Mouse (Mus musculus) embryonic facial prominence, embryonic 14.5 days (tissue): Measurements from ENCODE around the gene Abhd2. TPM values are rescaled to one million over a fixed set of nuclear protein-coding genes. Genes with fewer than 3 reads are reported as not detected.
A peak's percentile ranks its signal among the peaks of the same experiment; 100 is the strongest.

Experiments
- ATAC-seq: fragments of 200-750 bp; cut with Nextera tagmentation; 2 replicates; pipeline ENCODE4 v1.8.0; 2017; ENCODE audit warnings: low read depth, moderate number of reproducible peaks, moderate TSS enrichment
- DNase-seq: peaks from one replicate; pipeline ENCODE4 v3.0.0-alpha.2; 2015; ENCODE audit warnings: low spot score
- H3K27ac ChIP-seq: fragments of 300-500 bp; sonication (generic); replicated peaks from 2 replicates; pipeline ENCODE4 v1.5.1; 2014; ENCODE audit warnings: low read depth, mild to moderate bottlenecking, low read length, moderate library complexity
- H3K27me3 ChIP-seq: fragments of 300-500 bp; sonication (generic); replicated peaks from 2 replicates; pipeline ENCODE4 v1.6.1; 2014; ENCODE audit warnings: low read length; ENCODE audit not compliant: control insufficient read depth, insufficient read depth
- H3K36me3 ChIP-seq: fragments of 300-500 bp; sonication (generic); 2 replicates; pipeline ENCODE4 v1.6.1; 2014; ENCODE audit warnings: low read length, mixed read lengths; ENCODE audit not compliant: control insufficient read depth, insufficient read depth
- H3K4me1 ChIP-seq: fragments of 300-500 bp; sonication (generic); 2 replicates; pipeline ENCODE4 v1.6.1; 2014; ENCODE audit warnings: antibody characterized with exemption, low read length; ENCODE audit not compliant: control insufficient read depth, insufficient read depth
- H3K4me2 ChIP-seq: fragments of 300-500 bp; sonication (generic); 2 replicates; pipeline ENCODE4 v1.6.1; 2014; ENCODE audit warnings: low read depth, mild to moderate bottlenecking, low read length, moderate library complexity, mixed read lengths
- H3K4me3 ChIP-seq: fragments of 300-500 bp; sonication (generic); 2 replicates; pipeline ENCODE4 v1.5.1; 2014; ENCODE audit warnings: low read depth, mild to moderate bottlenecking, low read length
- H3K9ac ChIP-seq: fragments of 300-500 bp; sonication (generic); 2 replicates; pipeline ENCODE4 v1.6.1; 2014; ENCODE audit warnings: low read depth, mild to moderate bottlenecking, low read length, moderate library complexity, mixed read lengths
- H3K9me3 ChIP-seq: fragments of 300-500 bp; sonication (generic); 2 replicates; pipeline ENCODE4 v1.6.1; 2016; ENCODE audit warnings: low read length; ENCODE audit not compliant: control insufficient read depth
- WGBS: fragments of 180-500 bp; shearing (Covaris S2); extraction: QIAGEN DNeasy Blood & Tissue Kit; methylation state at CpG from one replicate; pipeline ENCODE4 v1.1.7; 2014; 5-methylcytosine and 5-hydroxymethylcytosine counted together
- polyA plus RNA-seq: library from polyadenylated mRNA; unstranded; fragments of >200 nt; fragmentation: Nextera tagmentation; extraction: Ambion mirVana; gene quantifications from 2 replicates; pipeline ENCODE4 v1.2.1, GENCODE M21; 2014

The Abhd2 gene
- polyA plus RNA-seq, 1 experiment from 2014 or later = 14.5 TPM

DNA sequence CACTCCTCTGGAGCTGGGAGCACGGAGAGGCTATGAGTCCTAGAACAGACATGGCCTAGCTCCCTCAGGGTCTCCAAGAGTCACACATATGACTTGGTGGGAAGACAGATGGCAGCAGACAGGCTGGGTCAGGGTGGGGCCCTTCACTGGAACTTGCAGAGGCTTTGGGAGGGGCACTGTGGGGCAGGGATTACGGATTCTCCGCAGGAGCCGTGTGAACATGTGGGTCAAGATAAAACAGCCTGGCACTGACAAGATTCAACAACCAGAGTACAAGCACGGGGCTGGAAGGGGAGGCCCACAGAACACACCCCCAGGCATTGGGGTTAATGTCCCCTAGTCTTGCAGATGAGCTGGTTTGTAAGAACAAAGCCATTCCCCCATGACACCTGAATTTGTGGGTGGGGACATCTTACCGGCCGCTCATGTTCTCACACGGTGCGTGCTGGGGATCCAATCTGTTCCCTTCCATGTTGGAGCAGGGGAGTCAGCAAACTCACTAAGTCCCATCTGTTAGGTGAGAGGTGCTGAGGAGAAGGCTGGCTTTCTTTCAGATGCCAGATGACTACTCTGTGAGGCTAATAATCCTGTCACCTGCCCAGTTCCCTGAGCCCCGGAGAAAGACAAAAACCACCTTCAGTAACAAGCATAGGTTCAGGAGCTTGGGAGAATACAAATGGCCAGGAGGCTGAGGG lies 30.9 kb upstream of the Abhd2 start:
- H3K4me2 ChIP-seq = no peak overlapping the region
- no peak overlapping the region for H3K9ac ChIP-seq
- H3K4me3 ChIP-seq = no peak overlapping the region
- H3K9me3 ChIP-seq = no peaks in the 10 kb centered on the region
- DNase-seq (no peak), ATAC-seq (no peak)
- H3K27me3 ChIP-seq = no peaks in the 10 kb centered on the region
- H3K36me3 ChIP-seq = no peaks in the 10 kb centered on the region
- 68% methylated on average over 10 of the region's 10 CpGs for WGBS
- H3K4me1 ChIP-seq = no peaks in the 10 kb centered on the region
- H3K27ac ChIP-seq = no peak overlapping the region

DNA sequence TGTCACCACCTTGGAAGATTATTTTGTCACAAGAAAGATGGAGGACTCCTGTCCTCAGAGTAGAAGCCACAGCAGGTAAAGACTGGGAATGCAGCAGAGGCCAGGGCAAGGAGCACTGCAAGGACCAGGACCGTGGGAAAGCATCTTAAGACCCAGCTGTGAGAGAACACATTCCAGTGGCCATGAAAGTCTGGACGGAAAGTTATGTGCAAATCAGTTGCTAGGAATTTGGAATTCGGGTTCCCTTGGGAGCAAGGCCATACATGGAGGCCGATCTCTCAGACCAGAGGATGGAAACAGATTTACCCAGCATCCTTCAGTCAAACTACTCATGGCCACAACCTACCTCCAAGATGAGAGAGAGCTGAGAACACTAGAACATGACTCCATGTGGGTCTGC lies 29.8 kb upstream of the Abhd2 start:
- H3K9me3 ChIP-seq = no peaks in the 10 kb centered on the region
- no peaks in the 10 kb centered on the region for H3K4me1 ChIP-seq
- DNase-seq (peak; percentile 39), ATAC-seq (no peak)
- H3K27ac ChIP-seq = no peak overlapping the region
- H3K36me3 ChIP-seq = no peaks in the 10 kb centered on the region
- H3K4me2 ChIP-seq = no peak overlapping the region
- H3K4me3 ChIP-seq = no peak overlapping the region
- H3K27me3 ChIP-seq = no peaks in the 10 kb centered on the region
- no peak overlapping the region for H3K9ac ChIP-seq
- WGBS = 54% methylated on average over 4 of the region's 4 CpGs

DNA sequence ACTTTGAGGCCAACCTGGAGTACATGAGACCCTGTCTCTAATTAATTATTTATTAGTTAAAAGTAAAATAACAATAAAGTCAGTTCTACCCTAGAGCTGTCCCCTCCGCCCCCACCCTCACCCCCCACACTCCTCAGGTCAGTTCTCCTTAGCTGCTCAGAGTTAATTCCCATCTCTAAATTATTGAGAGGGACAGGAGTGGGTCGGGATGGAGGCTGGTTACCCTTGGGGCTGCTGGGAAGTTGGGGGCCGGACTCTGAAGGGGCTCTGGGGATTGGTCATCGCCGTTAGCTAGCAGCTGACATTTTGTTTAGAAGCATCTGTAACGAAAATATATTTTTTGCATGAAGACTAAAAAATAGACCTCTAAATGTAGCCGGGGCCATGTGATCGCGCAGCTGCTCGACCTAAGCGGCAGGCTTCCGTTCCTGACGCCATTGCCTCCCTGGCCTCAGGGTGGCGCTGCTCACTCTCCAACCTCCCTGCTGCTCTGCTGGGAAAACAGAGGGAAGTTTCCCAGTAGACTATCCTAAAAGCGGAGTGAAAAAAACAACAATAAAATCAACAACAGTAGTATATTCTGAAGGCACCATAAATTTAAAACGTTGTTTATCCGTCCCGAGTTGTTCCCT lies 26.8 kb upstream of the Abhd2 start:
- ATAC-seq = peak; percentile 71
- peak overlapping the region; percentile 16; the same call in 1 of the 2 replicates for H3K4me3 ChIP-seq
- peak overlapping the region; percentile 49 for H3K4me2 ChIP-seq
- H3K36me3 ChIP-seq = no peaks in the 10 kb centered on the region
- peak; percentile 66 for DNase-seq
- WGBS = 12% methylated on average over 18 of the region's 18 CpGs
- 0 out of 2 replicates have a peak overlapping the region, but pooled peaks have one; percentile 41 for H3K9ac ChIP-seq
- H3K27me3 ChIP-seq = no peaks in the 10 kb centered on the region
- no peaks in the 10 kb centered on the region for H3K9me3 ChIP-seq
- H3K4me1 ChIP-seq = no peaks in the 10 kb centered on the region
- H3K27ac ChIP-seq = no peak overlapping the region

DNA sequence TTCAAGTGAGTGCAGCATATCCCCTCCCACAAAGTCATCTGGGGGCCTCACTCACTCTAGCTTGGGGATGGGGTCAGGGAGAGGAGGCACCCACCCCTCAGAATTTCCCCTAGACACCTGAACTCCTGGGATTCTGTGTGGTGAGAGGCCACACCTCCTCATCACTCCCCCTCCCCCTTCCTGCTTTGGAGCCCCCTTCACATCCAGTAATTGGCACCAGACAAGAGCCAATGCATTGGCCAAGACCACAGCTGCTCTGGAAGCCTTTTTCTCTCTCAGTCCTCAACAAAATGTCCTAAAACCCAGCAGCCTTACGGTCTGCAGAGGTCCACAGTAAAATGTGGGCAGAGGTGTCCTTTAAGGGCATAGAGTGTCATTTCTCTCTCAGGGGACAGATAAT lies 25.6 kb upstream of the Abhd2 start:
- DNase-seq (no peak), ATAC-seq (no peak)
- Histone ChIP-seq H3K4me1 (no peaks in the 10 kb centered on the region), H3K27me3 (no peaks in the 10 kb centered on the region), H3K4me2 (no peak overlapping the region), H3K9me3 (no peaks in the 10 kb centered on the region), H3K9ac (no peak overlapping the region), H3K4me3 (no peak overlapping the region), H3K36me3 (no peaks in the 10 kb centered on the region), H3K27ac (no peak overlapping the region)
- 56% methylated on average over 1 of the region's 1 CpGs for WGBS

DNA sequence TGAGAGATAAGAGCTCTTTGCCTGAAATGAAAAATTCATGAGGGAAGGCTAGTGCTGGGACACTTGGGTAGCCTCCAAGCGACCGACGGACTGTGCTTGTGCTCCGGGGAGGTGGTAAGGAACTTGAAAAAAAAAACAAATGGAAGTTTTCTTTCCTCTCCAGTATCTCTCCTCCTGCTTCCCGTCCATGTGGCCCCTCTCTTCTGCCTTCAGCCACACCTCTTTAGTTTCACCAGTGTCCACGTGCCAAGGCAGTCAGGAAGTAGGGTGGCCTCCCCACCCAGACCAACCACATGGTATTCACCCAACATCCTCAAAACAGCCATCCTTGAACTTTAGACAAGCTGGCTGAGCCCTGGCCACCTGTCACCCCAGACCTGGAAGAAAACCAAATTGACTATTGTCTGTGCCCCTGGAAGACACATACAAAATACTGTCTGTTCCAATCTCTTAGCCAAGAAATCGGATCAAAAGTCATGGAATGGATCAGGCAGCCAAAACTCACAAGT lies 25.1 kb upstream of the Abhd2 start:
- DNase-seq (no peak), ATAC-seq (no peak)
- H3K4me1 ChIP-seq = no peaks in the 10 kb centered on the region
- H3K36me3 ChIP-seq = no peaks in the 10 kb centered on the region
- 56% methylated on average over 7 of the region's 7 CpGs for WGBS
- H3K9ac ChIP-seq = no peak overlapping the region
- H3K4me2 ChIP-seq = no peak overlapping the region
- no peaks in the 10 kb centered on the region for H3K9me3 ChIP-seq
- no peak overlapping the region for H3K4me3 ChIP-seq
- no peak overlapping the region for H3K27ac ChIP-seq
- H3K27me3 ChIP-seq = no peaks in the 10 kb centered on the region

DNA sequence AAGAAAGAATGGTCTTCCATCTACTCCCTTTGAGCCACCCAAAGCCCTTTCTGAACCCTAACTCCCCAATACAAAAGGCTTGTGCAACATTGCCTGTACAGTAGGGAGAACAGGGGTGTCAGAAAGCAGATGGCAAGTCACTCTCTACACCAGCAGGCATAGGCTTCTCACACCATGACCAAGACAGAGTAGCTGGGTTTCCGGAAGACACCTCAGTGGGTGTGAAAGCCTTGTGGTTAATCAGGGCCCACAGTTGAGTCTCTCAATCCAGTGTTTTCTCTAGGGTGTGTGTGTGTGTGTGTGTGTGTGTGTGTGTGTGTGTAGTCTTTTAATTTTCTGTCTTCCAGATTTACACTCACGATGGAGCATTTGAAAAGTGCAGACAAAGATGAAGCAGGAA lies 23.4 kb upstream of the Abhd2 start:
- H3K27ac ChIP-seq = no peak overlapping the region
- no peak overlapping the region for H3K4me3 ChIP-seq
- no peak overlapping the region for H3K4me2 ChIP-seq
- WGBS = 81% methylated on average over 2 of the region's 2 CpGs
- H3K36me3 ChIP-seq = no peaks in the 10 kb centered on the region
- H3K9me3 ChIP-seq = no peaks in the 10 kb centered on the region
- H3K9ac ChIP-seq = no peak overlapping the region
- ATAC-seq = no peak
- DNase-seq = no peak
- H3K27me3 ChIP-seq = no peaks in the 10 kb centered on the region
- H3K4me1 ChIP-seq = no peaks in the 10 kb centered on the region

DNA sequence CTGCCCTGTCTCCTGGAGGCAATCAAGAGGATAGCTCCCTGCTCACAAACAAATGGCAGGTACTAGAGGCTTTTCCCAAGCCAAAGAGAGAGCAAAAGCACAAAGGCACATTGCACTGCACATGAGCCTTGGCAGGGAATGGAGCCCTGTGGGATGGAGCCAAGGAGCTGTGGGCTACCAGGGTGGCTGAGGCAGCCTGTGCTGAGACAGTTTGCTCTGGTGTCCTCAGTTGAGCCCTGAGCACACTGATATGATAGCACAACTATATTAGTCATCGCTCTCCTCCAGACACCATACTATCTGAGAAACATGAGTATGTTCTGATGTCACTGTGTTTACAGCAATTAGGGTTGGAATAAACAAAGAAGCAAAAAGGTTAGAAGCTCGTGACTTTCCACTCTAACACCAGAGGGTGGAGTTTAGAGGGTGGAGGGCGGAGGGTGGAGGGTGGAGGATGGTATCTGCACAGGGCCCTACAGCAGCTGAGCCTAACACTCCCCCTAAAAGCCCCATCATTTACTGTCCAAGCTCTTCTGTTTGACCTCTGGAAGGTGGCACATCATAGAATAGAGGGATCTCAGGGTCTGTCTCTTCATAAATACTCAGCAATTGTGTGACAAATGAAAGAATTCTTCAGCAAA lies 18.6 kb upstream of the Abhd2 start:
- WGBS = 69% methylated on average over 3 of the region's 3 CpGs
- no peaks in the 10 kb centered on the region for H3K36me3 ChIP-seq
- no peaks in the 10 kb centered on the region for H3K4me1 ChIP-seq
- H3K4me3 ChIP-seq = no peak overlapping the region
- H3K9me3 ChIP-seq = no peaks in the 10 kb centered on the region
- H3K27ac ChIP-seq = no peak overlapping the region
- ATAC-seq (no peak), DNase-seq (no peak)
- H3K27me3 ChIP-seq = no peaks in the 10 kb centered on the region
- no peak overlapping the region for H3K4me2 ChIP-seq
- no peak overlapping the region for H3K9ac ChIP-seq

DNA sequence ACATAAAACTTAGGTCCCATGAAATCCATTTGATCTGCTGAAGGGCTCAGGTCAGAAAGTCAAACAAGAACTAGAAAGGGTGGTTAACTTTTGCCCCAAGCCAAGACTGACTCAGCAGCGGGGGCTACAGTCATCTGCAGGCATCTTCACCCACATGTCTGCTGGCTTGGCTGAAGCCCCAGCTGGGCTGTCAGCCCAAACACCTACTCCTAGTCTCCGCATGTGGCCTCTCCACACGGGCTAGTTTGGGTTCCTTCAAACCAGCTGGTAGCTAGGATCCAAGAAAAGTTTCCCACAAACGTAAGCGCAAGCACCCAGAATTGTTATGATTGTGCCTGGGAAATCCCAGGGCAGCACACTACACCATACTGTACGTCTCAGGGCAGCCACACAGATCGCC lies 17.6 kb upstream of the Abhd2 start:
- Histone ChIP-seq H3K9ac (no peak overlapping the region), H3K4me1 (no peaks in the 10 kb centered on the region), H3K4me3 (no peak overlapping the region), H3K27ac (no peak overlapping the region), H3K36me3 (no peaks in the 10 kb centered on the region), H3K27me3 (no peaks in the 10 kb centered on the region), H3K9me3 (no peaks in the 10 kb centered on the region), H3K4me2 (no peak overlapping the region)
- DNase-seq (no peak), ATAC-seq (no peak)
- 77% methylated on average over 7 of the region's 7 CpGs for WGBS
